Mouse (Mus musculus): ENCODE results near the gene Hrct1. TPM values are rescaled to one million over a fixed set of nuclear protein-coding genes. Genes with fewer than 3 reads are reported as not detected.

Gene Hrct1
- total RNA-seq (2014; fragmentation: Nextera tagmentation) (not detected in 2 replicates), total RNA-seq (2017) (0.16 TPM in 1 of 2 replicates, not detected in the other), polyA plus RNA-seq (2012) (not detected in 2 replicates)

DNA sequence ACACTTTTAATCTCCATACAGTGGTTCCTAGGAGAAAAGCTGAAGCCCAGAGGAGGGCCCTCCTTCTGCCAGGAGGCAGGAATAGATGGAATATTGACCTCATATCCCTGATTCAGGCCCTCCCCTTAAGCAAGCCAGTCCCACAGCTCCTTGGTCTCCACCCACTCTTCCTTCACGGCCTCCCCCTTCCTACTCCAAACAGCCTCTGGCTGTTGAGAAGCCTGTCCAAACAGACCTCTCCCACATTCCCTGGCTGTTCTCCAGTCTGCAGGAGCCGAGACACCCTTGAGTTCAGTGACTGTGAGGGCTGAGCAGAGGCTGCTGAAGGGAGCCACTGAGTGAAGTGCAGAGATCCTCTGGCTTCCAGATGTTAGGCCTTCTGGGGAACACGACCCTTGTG lies at the start of gene Hrct1:
Gene Hrct1, plus strand, starts transcription at position 194 of the 400 bp plus-strand sequence.
- no peaks in the 10 kb centered on the region for H3K9me3 ChIP-seq (replicated peaks)
- no peak for DNase-seq (ENCODE audit: low spot score)
- H3K36me3 ChIP-seq (replicated peaks), result no peaks in the 10 kb centered on the region
- TF ChIP-seq CTCF (IDR thresholded peaks at IDR 0.05; ENCODE audit: low read depth, low read length) (no peak), TAL1 (conservative IDR thresholded peaks at IDR 0.05; ENCODE audit: low read depth, low read length) (no peak)
- H3K4me3 ChIP-seq (ENCODE audit: low read depth, low read length), result peak within 1 kb of the TSS; percentile 5; the same call in 1 of the 2 replicates
- no peak for ATAC-seq (ENCODE audit: extremely low read depth, insufficient number of reproducible peaks, low FRiP score, poor library complexity, severe bottlenecking)
- peaks cover 35% of the 10 kb centered on the region for H3K27me3 ChIP-seq (ENCODE audit: insufficient read depth, low read length)
- no peaks in the 10 kb centered on the region for H3K4me1 ChIP-seq (ENCODE audit: insufficient read depth, low read depth, low read length)

DNA sequence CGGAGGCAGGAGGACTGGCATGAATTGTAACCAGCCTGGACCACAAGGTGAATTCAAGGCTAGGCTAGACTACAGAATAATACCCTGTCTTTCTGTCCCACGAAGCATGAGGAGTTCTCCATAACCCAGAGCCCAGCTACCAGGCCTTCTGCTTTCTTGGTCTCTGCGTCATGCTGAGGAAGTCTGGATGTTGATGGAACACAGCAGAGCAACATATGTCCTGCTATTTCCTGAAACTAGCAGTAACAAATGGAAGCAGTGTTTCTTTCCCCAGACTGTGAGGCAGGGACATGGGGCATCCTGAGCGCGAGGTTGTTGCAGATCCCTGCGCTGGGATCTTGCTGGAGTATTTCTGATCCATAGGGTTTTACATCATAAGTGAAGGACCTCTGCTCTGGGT lies 48.4 kb upstream of the Hrct1 start:
- TF ChIP-seq TAL1 (conservative IDR thresholded peaks at IDR 0.05; ENCODE audit: low read depth, low read length) (no peak), GATA1 (IDR thresholded peaks at IDR 0.05; ENCODE audit: borderline replicate concordance, low read length) (no peak), GATA2 (IDR thresholded peaks at IDR 0.05; ENCODE audit: borderline replicate concordance, low read depth, low read length) (no peak), POLR2AphosphoS5 (IDR thresholded peaks at IDR 0.05; ENCODE audit: insufficient replicate concordance, low read depth, low read length) (no peak), CTCF (IDR thresholded peaks at IDR 0.05; ENCODE audit: low read depth, low read length) (no peak)
- H3K27me3 ChIP-seq (ENCODE audit: insufficient read depth, low read length), result peaks cover 20% of the 10 kb centered on the region
- H3K36me3 ChIP-seq (replicated peaks), result peaks cover 5% of the 10 kb centered on the region
- H3K4me1 ChIP-seq (ENCODE audit: insufficient read depth, low read depth, low read length), result no peaks in the 10 kb centered on the region
- DNase-seq (ENCODE audit: low spot score) (no peak), ATAC-seq (ENCODE audit: extremely low read depth, insufficient number of reproducible peaks, low FRiP score, poor library complexity, severe bottlenecking) (no peak)
- no peak overlapping the region for H3K4me3 ChIP-seq (ENCODE audit: low read depth, low read length)
- H3K9me3 ChIP-seq (replicated peaks), result no peaks in the 10 kb centered on the region

DNA sequence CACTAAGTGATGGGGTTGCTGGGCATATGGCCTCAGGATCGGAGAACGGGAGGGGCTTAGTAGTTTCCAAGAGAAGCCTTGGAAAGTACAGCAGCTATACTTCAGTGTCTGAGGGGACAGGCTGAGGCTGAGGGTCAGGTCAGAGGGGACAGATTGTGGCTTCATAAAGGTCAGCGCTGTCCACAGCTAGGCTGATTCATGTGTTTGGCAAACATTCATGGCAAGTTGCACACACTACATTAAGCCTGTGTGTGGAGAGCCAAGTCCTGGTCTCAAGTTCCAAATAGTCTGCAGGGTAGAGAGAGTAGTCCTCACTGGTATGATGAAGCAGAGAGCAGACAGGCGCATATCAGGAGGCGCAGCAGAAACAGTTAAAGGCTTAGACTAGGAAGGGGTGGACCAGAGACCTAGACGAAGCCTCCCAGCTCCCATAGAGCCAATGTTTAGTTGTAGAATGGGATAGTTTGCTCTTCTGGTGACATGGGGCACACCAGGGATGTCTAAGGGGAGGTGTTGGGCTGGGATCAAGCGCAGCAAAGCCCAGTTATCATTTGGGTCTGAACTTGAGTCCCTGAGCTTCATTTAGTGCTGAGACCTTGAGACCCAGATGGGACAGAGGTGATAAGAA lies 47.5 kb upstream of the Hrct1 start:
- H3K36me3 ChIP-seq (replicated peaks), result peaks cover 2% of the 10 kb centered on the region
- no peaks in the 10 kb centered on the region for H3K4me1 ChIP-seq (ENCODE audit: insufficient read depth, low read depth, low read length)
- TF ChIP-seq POLR2AphosphoS5 (IDR thresholded peaks at IDR 0.05; ENCODE audit: insufficient replicate concordance, low read depth, low read length) (no peak), TAL1 (conservative IDR thresholded peaks at IDR 0.05; ENCODE audit: low read depth, low read length) (no peak), GATA2 (IDR thresholded peaks at IDR 0.05; ENCODE audit: borderline replicate concordance, low read depth, low read length) (no peak), CTCF (IDR thresholded peaks at IDR 0.05; ENCODE audit: low read depth, low read length) (no peak), GATA1 (IDR thresholded peaks at IDR 0.05; ENCODE audit: borderline replicate concordance, low read length) (no peak)
- H3K27me3 ChIP-seq (ENCODE audit: insufficient read depth, low read length), result peaks cover 17% of the 10 kb centered on the region
- H3K4me3 ChIP-seq (ENCODE audit: low read depth, low read length), result no peak overlapping the region
- no peaks in the 10 kb centered on the region for H3K9me3 ChIP-seq (replicated peaks)
- no peak for DNase-seq (ENCODE audit: low spot score)
- ATAC-seq (ENCODE audit: extremely low read depth, insufficient number of reproducible peaks, low FRiP score, poor library complexity, severe bottlenecking), result no peak

DNA sequence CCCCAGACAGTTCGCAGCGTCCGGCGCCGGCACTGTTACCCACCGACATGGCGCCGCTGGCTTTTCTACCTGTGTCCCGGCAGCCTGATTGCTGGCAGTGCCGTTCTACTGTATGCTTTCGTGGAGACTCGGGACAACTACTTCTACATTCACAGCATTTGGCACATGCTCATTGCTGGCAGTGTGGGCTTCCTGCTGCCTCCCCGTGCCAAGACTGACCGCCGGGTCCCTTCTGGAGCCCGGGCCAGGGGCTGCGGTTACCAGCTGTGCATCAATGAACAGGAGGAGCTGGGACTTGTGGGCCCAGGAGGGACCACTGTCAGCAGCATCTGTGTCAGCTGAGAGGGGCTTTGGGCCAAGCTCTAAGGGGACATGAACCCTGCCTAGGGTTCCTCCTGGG lies 37.0 kb upstream of the Hrct1 start:
- DNase-seq (ENCODE audit: low spot score) (no peak), ATAC-seq (ENCODE audit: extremely low read depth, insufficient number of reproducible peaks, low FRiP score, poor library complexity, severe bottlenecking) (no peak)
- peaks cover 26% of the 10 kb centered on the region for H3K4me1 ChIP-seq (ENCODE audit: insufficient read depth, low read depth, low read length)
- H3K27me3 ChIP-seq (ENCODE audit: insufficient read depth, low read length), result peaks cover 23% of the 10 kb centered on the region
- no peaks in the 10 kb centered on the region for H3K9me3 ChIP-seq (replicated peaks)
- no peak overlapping the region for H3K4me3 ChIP-seq (ENCODE audit: low read depth, low read length)
- no peaks in the 10 kb centered on the region for H3K36me3 ChIP-seq (replicated peaks)
- TF ChIP-seq TAL1 (conservative IDR thresholded peaks at IDR 0.05; ENCODE audit: low read depth, low read length) (no peak), GATA1 (IDR thresholded peaks at IDR 0.05; ENCODE audit: borderline replicate concordance, low read length) (no peak), POLR2AphosphoS5 (IDR thresholded peaks at IDR 0.05; ENCODE audit: insufficient replicate concordance, low read depth, low read length) (no peak), GATA2 (IDR thresholded peaks at IDR 0.05; ENCODE audit: borderline replicate concordance, low read depth, low read length) (no peak), CTCF (IDR thresholded peaks at IDR 0.05; ENCODE audit: low read depth, low read length) (no peak)

DNA sequence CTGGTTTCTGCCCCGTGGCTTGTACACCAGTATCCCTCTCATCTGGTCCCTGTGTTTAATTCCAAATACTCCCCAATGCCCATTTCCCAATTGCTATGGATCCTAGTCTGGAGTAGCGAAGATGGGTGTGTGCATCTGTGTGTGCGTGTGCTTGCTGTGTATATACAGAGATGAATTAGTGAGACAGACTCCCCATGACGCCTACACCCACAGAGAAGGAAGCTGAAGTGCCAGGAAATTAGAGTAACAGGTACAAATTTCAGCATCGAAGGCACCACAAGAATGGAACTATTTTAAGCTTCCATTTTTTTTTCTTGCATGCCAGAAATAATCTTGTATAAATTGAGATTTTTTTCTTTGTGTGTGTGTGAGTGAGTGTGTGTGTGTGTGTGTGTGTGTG lies 36.0 kb upstream of the Hrct1 start:
- DNase-seq (ENCODE audit: low spot score) (no peak), ATAC-seq (ENCODE audit: extremely low read depth, insufficient number of reproducible peaks, low FRiP score, poor library complexity, severe bottlenecking) (no peak)
- Histone ChIP-seq H3K4me1 (ENCODE audit: insufficient read depth, low read depth, low read length) (peaks cover 35% of the 10 kb centered on the region), H3K27me3 (ENCODE audit: insufficient read depth, low read length) (peaks cover 13% of the 10 kb centered on the region), H3K4me3 (ENCODE audit: low read depth, low read length) (no peak overlapping the region), H3K36me3 (replicated peaks) (no peaks in the 10 kb centered on the region), H3K9me3 (replicated peaks) (no peaks in the 10 kb centered on the region)
- TF ChIP-seq GATA1 (IDR thresholded peaks at IDR 0.05; ENCODE audit: borderline replicate concordance, low read length) (no peak), POLR2AphosphoS5 (IDR thresholded peaks at IDR 0.05; ENCODE audit: insufficient replicate concordance, low read depth, low read length) (no peak), GATA2 (IDR thresholded peaks at IDR 0.05; ENCODE audit: borderline replicate concordance, low read depth, low read length) (no peak)

DNA sequence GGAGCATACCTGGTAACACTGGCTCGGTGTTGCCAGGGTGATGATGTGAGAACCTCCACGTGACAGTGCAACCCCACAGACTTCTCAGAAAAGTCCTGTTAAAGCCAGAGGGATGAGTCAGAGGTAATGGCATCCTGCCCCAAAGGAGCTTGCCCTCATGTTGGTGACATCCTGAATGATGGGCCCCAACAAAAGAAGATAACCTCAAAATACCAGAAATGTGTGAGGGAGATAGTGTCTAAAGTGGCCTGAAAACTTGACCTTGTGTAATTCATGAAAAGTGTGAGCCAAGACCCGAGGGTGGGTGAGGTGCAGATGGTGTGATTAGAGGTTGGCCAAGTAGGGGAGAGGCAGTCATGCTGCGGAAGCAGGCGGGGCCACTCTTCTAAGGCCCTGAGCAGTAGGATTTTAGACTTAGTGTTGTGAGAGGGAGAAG lies 33.2 kb upstream of the Hrct1 start:
- H3K36me3 ChIP-seq (replicated peaks), result no peaks in the 10 kb centered on the region
- H3K4me1 ChIP-seq (ENCODE audit: insufficient read depth, low read depth, low read length), result peaks cover 42% of the 10 kb centered on the region
- no peaks in the 10 kb centered on the region for H3K9me3 ChIP-seq (replicated peaks)
- ATAC-seq (ENCODE audit: extremely low read depth, insufficient number of reproducible peaks, low FRiP score, poor library complexity, severe bottlenecking) (peak; percentile 51; the same call in 1 of the 2 replicates), DNase-seq (ENCODE audit: low spot score) (peak; percentile 15)
- H3K4me3 ChIP-seq (ENCODE audit: low read depth, low read length), result no peak overlapping the region
- peaks cover 20% of the 10 kb centered on the region for H3K27me3 ChIP-seq (ENCODE audit: insufficient read depth, low read length)
- TF ChIP-seq GATA1 (IDR thresholded peaks at IDR 0.05; ENCODE audit: borderline replicate concordance, low read length) (no peak), GATA2 (IDR thresholded peaks at IDR 0.05; ENCODE audit: borderline replicate concordance, low read depth, low read length) (no peak), TAL1 (conservative IDR thresholded peaks at IDR 0.05; ENCODE audit: low read depth, low read length) (no peak), POLR2AphosphoS5 (IDR thresholded peaks at IDR 0.05; ENCODE audit: insufficient replicate concordance, low read depth, low read length) (no peak), CTCF (IDR thresholded peaks at IDR 0.05; ENCODE audit: low read depth, low read length) (no peak)
